Mouse (Mus musculus) heart, embryonic 16.5 days (tissue): Measurements from ENCODE around the gene Fam171a2. TPM values are rescaled to one million over a fixed set of nuclear protein-coding genes. Genes with fewer than 3 reads are reported as not detected.

Source experiments
- microRNA-seq: library from miRNA; unstranded; fragments of <30 nt; microRNA quantifications from one replicate; pipeline ENCODE4, GENCODE M21; 2017
- polyA plus RNA-seq: library from polyadenylated mRNA; unstranded; fragments of >200 nt; fragmentation: Nextera tagmentation; extraction: Ambion mirVana; gene quantifications from 2 replicates; pipeline ENCODE4 v1.2.1, GENCODE M21; 2015

The Fam171a2 gene
- polyA plus RNA-seq, 1 experiment from 2014 or later = 3.9 TPM

Small RNA genes within 50 kb of the gene (microRNA-seq; reads per million reads assigned to microRNA genes)
- gene Mir6930 = not detected

Other genes starting within 250 kb of the Fam171a2 start
- gene Hdac5, start 217.5 kb downstream of the Fam171a2 start, polyA plus RNA-seq = 86.7 and 96.4 TPM in 2 replicates
- 11.8 and 12.3 TPM in 2 replicates for gene BC030867, start 198.8 kb downstream of the Fam171a2 start, polyA plus RNA-seq
- gene Asb16, start 178.9 kb downstream of the Fam171a2 start, polyA plus RNA-seq = 0.08 and 0.09 TPM in 2 replicates
- gene Tmub2, start 162.8 kb downstream of the Fam171a2 start, polyA plus RNA-seq = 42.6 and 44.9 TPM in 2 replicates
- 7.1 and 9.1 TPM in 2 replicates for gene Atxn7l3, start 151.1 kb downstream of the Fam171a2 start, polyA plus RNA-seq
- 57.8 and 58.9 TPM in 2 replicates for gene Ubtf, start 127.9 kb downstream of the Fam171a2 start, polyA plus RNA-seq
- gene Slc4a1, start 81.5 kb downstream of the Fam171a2 start, polyA plus RNA-seq = 14.9 TPM in 2 replicates
- 0.72 and 1.3 TPM in 2 replicates for gene Rundc3a, start 54.3 kb downstream of the Fam171a2 start, polyA plus RNA-seq
- 308 and 331 TPM in 2 replicates for gene Slc25a39, start 39.7 kb downstream of the Fam171a2 start, polyA plus RNA-seq
- 215 and 234 TPM in 2 replicates for gene Grn, start 17.4 kb downstream of the Fam171a2 start, polyA plus RNA-seq
- gene Itga2b, start 22.4 kb upstream of the Fam171a2 start, polyA plus RNA-seq = 6.5 and 6.6 TPM in 2 replicates
- gene Gpatch8, start 108.7 kb upstream of the Fam171a2 start, polyA plus RNA-seq = 33.9 and 39.2 TPM in 2 replicates
- gene Gm11627, start 131.8 kb upstream of the Fam171a2 start, polyA plus RNA-seq = 9.5 and 13.6 TPM in 2 replicates
- 12.4 and 15.6 TPM in 2 replicates for gene Fzd2, start 156.7 kb upstream of the Fam171a2 start, polyA plus RNA-seq
- gene Meioc, start 216.0 kb upstream of the Fam171a2 start, polyA plus RNA-seq = 0.28 and 0.40 TPM in 2 replicates